10 mouse cellular contexts compared by ENCODE assay signal in genomic region chr11:24065313-24065712, GRCm38 (mm10). TPM values are rescaled to one million over a fixed set of nuclear protein-coding genes. Genes with fewer than 3 reads are reported as not detected.
DNase-seq lines count a peak whose midpoint lies in the region; ATAC-seq and TF ChIP-seq lines count a peak whose summit lies in the region.
"Had no signal": no experiment of that assay in that cellular context is flagged by ENCODE, and none has a peak within 500 bp of the region (broad histone marks: within the 10 kb centered on the region; RNA-seq: fewer than 3 reads in every experiment).

No protein-coding gene starts in this region.

- no peak overlapping the region for H3K4me3 ChIP-seq in liver, postnatal 0 days (ENCODE audit: low read depth, low read length)
- no peak overlapping the region for H3K4me3 ChIP-seq in liver, embryonic 11.5 days (ENCODE audit: low read depth, low read length)
- H3K4me3 ChIP-seq in bone marrow, adult 2 months (replicated peaks; ENCODE audit: control insufficient read depth, low read depth, low read length): no peak overlapping the region
- H3K4me3 ChIP-seq in neural tube, embryonic 12.5 days: no peak overlapping the region
- H3K4me3 ChIP-seq: limb, embryonic 12.5 days had no signal

- H3K4me1 ChIP-seq in liver, postnatal 0 days (ENCODE audit: insufficient read depth): no peaks in the 10 kb centered on the region
- H3K4me1 ChIP-seq in liver, embryonic 11.5 days (replicated peaks; ENCODE audit: control insufficient read depth, insufficient read depth, low read length): 0 out of 2 replicates have a peak, but pooled peaks cover 3% of the 10 kb centered on the region
- H3K4me1 ChIP-seq in bone marrow, adult 2 months (ENCODE audit: control insufficient read depth, insufficient read depth, low read length): no peaks in the 10 kb centered on the region
- H3K4me1 ChIP-seq in neural tube, embryonic 12.5 days: peaks cover 19% of the 10 kb centered on the region

- TF ChIP-seq POLR2A in bone marrow, adult 2 months (IDR thresholded peaks at IDR 0.05; ENCODE audit: borderline replicate concordance, control insufficient read depth, low read depth, low read length): no peak

- 40% methylated on average over 4 of the region's 4 CpGs for WGBS in liver, postnatal 0 days (ENCODE audit: insufficient replicate concordance)
- 63% methylated on average over 4 of the region's 4 CpGs for WGBS in liver, embryonic 11.5 days
- WGBS in bone marrow, adult 2 months: 19% methylated on average over 4 of the region's 4 CpGs
- 41% methylated on average over 4 of the region's 4 CpGs for WGBS in neural tube, embryonic 12.5 days

- ATAC-seq in liver, postnatal 0 days: no peak
- ATAC-seq in liver, embryonic 11.5 days (replicated peaks; ENCODE audit: low FRiP score): no peak
- peak; percentile 33; the same call in 1 of the 2 replicates for ATAC-seq in granulocyte monocyte progenitor cell, adult 5-6 weeks (replicated peaks; ENCODE audit: poor library complexity, severe bottlenecking)
- peak; percentile 39 for ATAC-seq in neural tube, embryonic 12.5 days (ENCODE audit: low FRiP score, low read depth)
- no peak for ATAC-seq in activated CD4-positive, CD25-positive, alpha-beta regulatory T cell, adult 4 months

- H3K4me2 ChIP-seq in liver, postnatal 0 days (ENCODE audit: low read depth, low read length): no peak overlapping the region
- H3K4me2 ChIP-seq in liver, embryonic 11.5 days: no peak overlapping the region
- H3K4me2 ChIP-seq in neural tube, embryonic 12.5 days (replicated peaks): no peak overlapping the region

- no peak overlapping the region for H3K9ac ChIP-seq in liver, postnatal 0 days (replicated peaks)
- H3K9ac ChIP-seq in liver, embryonic 11.5 days (ENCODE audit: low read depth, low read length): no peak overlapping the region
- no peak overlapping the region for H3K9ac ChIP-seq in neural tube, embryonic 12.5 days
- H3K9ac ChIP-seq: limb, embryonic 12.5 days had no signal

- H3K9me3 ChIP-seq in liver, postnatal 0 days (ENCODE audit: low read length): no peaks in the 10 kb centered on the region
- H3K9me3 ChIP-seq in liver, embryonic 11.5 days (ENCODE audit: control insufficient read depth, low read length): no peaks in the 10 kb centered on the region
- no peaks in the 10 kb centered on the region for H3K9me3 ChIP-seq in neural tube, embryonic 12.5 days
- H3K9me3 ChIP-seq: limb, embryonic 12.5 days had no signal

- no peak for DNase-seq in liver, postnatal 0 days
- DNase-seq in liver, embryonic 11.5 days (ENCODE audit: low spot score): no peak
- DNase-seq in cerebellum, adult 9-10 months: no peak
- no peak for DNase-seq in ovary, postnatal 36 days (ENCODE audit: low spot score)

- H3K27ac ChIP-seq in liver, postnatal 0 days (ENCODE audit: low read depth): no peak overlapping the region
- H3K27ac ChIP-seq in liver, embryonic 11.5 days (ENCODE audit: low read depth, low read length): no peak overlapping the region
- no peak overlapping the region for H3K27ac ChIP-seq in bone marrow, adult 2 months (ENCODE audit: control insufficient read depth, insufficient read depth, low read depth, low read length, poor library complexity)
- H3K27ac ChIP-seq in neural tube, embryonic 12.5 days: no peak overlapping the region

- no peak for TF ChIP-seq EP300 in liver, postnatal 0 days (IDR thresholded peaks at IDR 0.05; ENCODE audit: low read depth)

- peak; percentile 43 for TF ChIP-seq CTCF in liver, postnatal 0 days (IDR thresholded peaks at IDR 0.05; ENCODE audit: low read depth)
- TF ChIP-seq CTCF in bone marrow, adult 2 months (IDR thresholded peaks at IDR 0.05; ENCODE audit: control insufficient read depth, insufficient read depth, low read length): peak; percentile 27; the same call in 1 of the 2 replicates

- H3K36me3 ChIP-seq in liver, postnatal 0 days (replicated peaks; ENCODE audit: insufficient read depth, low read length): no peaks in the 10 kb centered on the region
- no peaks in the 10 kb centered on the region for H3K36me3 ChIP-seq in liver, embryonic 11.5 days (ENCODE audit: control insufficient read depth, insufficient read depth, low read length)
- no peaks in the 10 kb centered on the region for H3K36me3 ChIP-seq in neural tube, embryonic 12.5 days
- H3K36me3 ChIP-seq: limb, embryonic 12.5 days had no signal

- peaks cover 29% of the 10 kb centered on the region for H3K27me3 ChIP-seq in liver, postnatal 0 days (ENCODE audit: insufficient read depth, low read length)
- peaks cover 23% of the 10 kb centered on the region for H3K27me3 ChIP-seq in liver, embryonic 11.5 days (replicated peaks; ENCODE audit: control insufficient read depth, insufficient read depth, low read length)
- no peaks in the 10 kb centered on the region for H3K27me3 ChIP-seq in neural tube, embryonic 12.5 days (replicated peaks)

RNA-seq across cellular contexts. Expression of gene A830031A19Rik, which starts 9.5 kb away (rescaled TPM):
- not detected in 2 replicates for polyA plus RNA-seq in liver, postnatal 0 days (2015; fragmentation: Nextera tagmentation; extraction: Ambion mirVana)
- not detected in 2 replicates for polyA plus RNA-seq in liver, embryonic 11.5 days (2014; fragmentation: Nextera tagmentation; extraction: Ambion mirVana)
- not detected in 2 replicates for polyA plus RNA-seq in bone marrow, adult 2 months (2011; ENCODE audit: insufficient read depth, insufficient read length, low replicate concordance, missing spikeins)
- total RNA-seq in granulocyte monocyte progenitor cell, adult 5-6 weeks (2014; fragmentation: Nextera tagmentation): not detected in 2 replicates
- not detected in 2 replicates for total RNA-seq in granulocyte monocyte progenitor cell, adult 5-6 weeks (2017)
- polyA plus RNA-seq in neural tube, embryonic 12.5 days (2016; fragmentation: Nextera tagmentation; extraction: Ambion mirVana): not detected in 2 replicates
- not detected for polyA plus RNA-seq in activated CD4-positive, CD25-positive, alpha-beta regulatory T cell, adult 4 months (2017; shearing (Covaris generic))
- polyA plus RNA-seq: heart, embryonic 14.5 days; limb, embryonic 12.5 days had no signal

RNA-seq across cellular contexts. Expression of gene Bcl11a, which starts 12.5 kb away (rescaled TPM):
- 6.6 and 10.3 TPM in 2 replicates for polyA plus RNA-seq in liver, postnatal 0 days (2015; fragmentation: Nextera tagmentation; extraction: Ambion mirVana)
- polyA plus RNA-seq in liver, embryonic 11.5 days (2014; fragmentation: Nextera tagmentation; extraction: Ambion mirVana): 92.2 and 95.4 TPM in 2 replicates
- 23.1 and 23.5 TPM in 2 replicates for polyA plus RNA-seq in bone marrow, adult 2 months (2011; ENCODE audit: insufficient read depth, insufficient read length, low replicate concordance, missing spikeins)
- total RNA-seq in granulocyte monocyte progenitor cell, adult 5-6 weeks (2014; fragmentation: Nextera tagmentation): 33.7 and 44.4 TPM in 2 replicates
- total RNA-seq in granulocyte monocyte progenitor cell, adult 5-6 weeks (2017): 10.0 and 16.0 TPM in 2 replicates
- 96.6 and 101 TPM in 2 replicates for polyA plus RNA-seq in neural tube, embryonic 12.5 days (2016; fragmentation: Nextera tagmentation; extraction: Ambion mirVana)
- polyA plus RNA-seq in activated CD4-positive, CD25-positive, alpha-beta regulatory T cell, adult 4 months (2017; shearing (Covaris generic)): under 1 TPM; 0.37 to 0.96 TPM

Comparison
In these comparisons a context has a peak if more than half of its experiments do, and no peak if none do; other contexts are left out.
1. ATAC-seq: peak in granulocyte monocyte progenitor cell, adult 5-6 weeks (single experiment) and neural tube, embryonic 12.5 days (single experiment); none in liver, postnatal 0 days (single experiment), liver, embryonic 11.5 days (single experiment) and activated CD4-positive, CD25-positive, alpha-beta regulatory T cell, adult 4 months (single experiment).